Mouse (Mus musculus) cerebellum, adult 8-10 months (tissue): ENCODE data around the gene Gpsm1.
A peak's percentile ranks its signal among the peaks of the same experiment; 100 is the strongest.
"Not testable (repeated sequence)": the region's sequence is repeated elsewhere in the genome, so short reads cannot be mapped to it uniquely, and the experiment has no call there.

Source experiments
- DNase-seq: peaks from one replicate; pipeline ENCODE4 v3.0.0; 2022

Gpsm1 gene

GRCm38 (mm10) chr2:26380871-26381270, 65.6 kb downstream of the Gpsm1 start:
- DNase-seq = not testable (repeated sequence)

- no peak for DNase-seq
These were observed 72.4 kb downstream of the Gpsm1 start for GRCm38 (mm10) chr2:26387713-26388112.

GRCm38 (mm10) chr2:26388682-26389153, 73.4 kb downstream of the Gpsm1 start:
- no peak for DNase-seq

GRCm38 (mm10) chr2:26389154-26389690, 73.9 kb downstream of the Gpsm1 start, which contains the start of the genes Entr1 and Pmpca:
Gene Entr1 (minus strand): TSS chr2:26389316.
Gene Pmpca (plus strand): TSS chr2:26389339.
- peak; percentile 77 for DNase-seq

GRCm38 (mm10) chr2:26390954-26391353, 75.6 kb downstream of the Gpsm1 start:
- no peak for DNase-seq

- no peak for DNase-seq
These were observed 76.3 kb downstream of the Gpsm1 start for GRCm38 (mm10) chr2:26391617-26392016.
